In genomic region chr4:24609564-24609963, GRCm38 (mm10) we compare ENCODE assay signal across 25 mouse cellular contexts.
"Had no signal": no experiment of that assay in that cellular context is flagged by ENCODE, and none has a peak within 500 bp of the region (broad histone marks: within the 10 kb centered on the region; RNA-seq: fewer than 3 reads in every experiment).

No protein-coding gene starts in this region.

- ATAC-seq: hindbrain, embryonic 16.5 days; intestine, embryonic 16.5 days had no signal

- H3K27me3 ChIP-seq: heart, embryonic 12.5 days; hindbrain, embryonic 12.5 days; kidney, embryonic 15.5 days; limb, embryonic 13.5 days; limb, embryonic 15.5 days had no signal

- H3K9me3 ChIP-seq: heart, embryonic 10.5 days; heart, embryonic 12.5 days; hindbrain, embryonic 10.5 days; hindbrain, embryonic 12.5 days; kidney, embryonic 15.5 days; limb, embryonic 13.5 days; limb, embryonic 15.5 days had no signal

- H3K36me3 ChIP-seq: hindbrain, embryonic 12.5 days had no signal

- H3K4me1 ChIP-seq: heart, embryonic 10.5 days; hindbrain, embryonic 10.5 days; hindbrain, embryonic 12.5 days; kidney, embryonic 15.5 days; limb, embryonic 13.5 days; limb, embryonic 15.5 days had no signal

- H3K9ac ChIP-seq: heart, embryonic 12.5 days; hindbrain, embryonic 12.5 days; hindbrain, embryonic 14.5 days; kidney, embryonic 15.5 days; limb, embryonic 13.5 days; limb, embryonic 15.5 days had no signal

- H3K4me2 ChIP-seq: heart, embryonic 12.5 days; hindbrain, embryonic 12.5 days; hindbrain, embryonic 14.5 days; kidney, embryonic 15.5 days; limb, embryonic 13.5 days; limb, embryonic 15.5 days had no signal

- H3K27ac ChIP-seq: gastrocnemius, adult 2 months; heart, embryonic 10.5 days; hindbrain, embryonic 10.5 days; hindbrain, embryonic 12.5 days; hindbrain, embryonic 14.5 days; kidney, embryonic 15.5 days; kidney, postnatal 0 days; limb, embryonic 13.5 days; limb, embryonic 15.5 days had no signal

- DNase-seq: gastrocnemius, adult 2 months; gastrocnemius, postnatal 10 days; gastrocnemius, postnatal 25 days; heart, adult 18-20 months; heart, postnatal 10 days; heart, postnatal 4 days; kidney, adult 11 months; kidney, adult 2 months; kidney, adult 9 months; kidney, postnatal 14 days; kidney, postnatal 36 days; layer of hippocampus, adult 9-11 months; layer of hippocampus, postnatal 36 days; left cerebral cortex, postnatal 4 days had no signal

- H3K4me3 ChIP-seq: gastrocnemius, adult 2 months; heart, embryonic 10.5 days; heart, embryonic 12.5 days; hindbrain, embryonic 10.5 days; hindbrain, embryonic 12.5 days; kidney, embryonic 15.5 days; limb, embryonic 13.5 days; limb, embryonic 15.5 days had no signal
